Mouse (Mus musculus) thymus, adult 2 months (tissue): ENCODE data around the gene Sept9.

Experiments
- CTCF ChIP-seq: fragments of 200-500 bp; IDR thresholded peaks from 2 replicates; pipeline ENCODE4 v1.5.1; 2012; ENCODE audit warnings: mild to moderate bottlenecking, control low read depth, low read length, moderate library complexity, borderline replicate concordance; ENCODE audit not compliant: control insufficient read depth, poor library complexity, insufficient read depth; ENCODE audit errors: extremely low read depth
- POLR2A ChIP-seq: fragments of 200-500 bp; IDR thresholded peaks from 2 replicates; pipeline ENCODE4 v1.6.1; 2012; ENCODE audit warnings: mild to moderate bottlenecking, low read length, control low read depth, moderate library complexity; ENCODE audit not compliant: control insufficient read depth, poor library complexity, insufficient read depth; ENCODE audit errors: extremely low read depth

DNA sequence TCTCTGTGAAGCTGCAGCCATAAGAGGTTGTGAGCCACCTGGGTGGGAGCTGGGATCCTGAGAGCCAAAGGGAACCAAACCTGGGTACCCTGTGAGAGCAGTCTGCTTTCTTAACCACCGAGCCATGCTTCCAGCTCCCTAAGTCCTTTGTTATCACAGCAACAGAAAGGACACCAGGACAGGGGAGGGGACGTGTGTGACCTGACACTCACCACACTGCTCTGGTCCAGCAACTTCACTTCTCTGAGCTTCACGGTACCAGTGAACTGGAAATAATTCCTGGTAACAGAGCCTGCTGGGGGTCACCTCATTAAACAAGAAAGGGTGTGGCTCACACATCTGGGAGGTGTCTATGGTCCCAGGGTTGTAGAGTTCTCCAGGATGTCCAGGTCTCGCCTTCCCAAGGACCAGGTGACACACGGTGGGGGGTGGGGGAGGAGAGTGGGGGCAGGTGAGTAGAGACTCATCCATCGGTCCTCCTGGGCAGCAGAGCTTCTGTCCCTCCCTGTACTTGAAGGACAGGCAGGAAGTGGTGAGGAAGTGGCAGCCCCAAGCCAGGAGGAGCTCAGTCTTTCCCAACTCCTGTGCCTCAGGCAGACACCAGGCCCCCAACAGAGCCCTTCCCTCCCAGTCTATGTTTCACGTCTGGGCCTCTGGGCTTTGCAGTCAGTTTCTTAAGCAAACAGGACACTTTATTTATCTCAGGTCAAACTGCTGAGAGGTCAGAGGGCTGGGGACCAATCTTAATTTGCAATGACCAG lies 191.5 kb downstream of the Sept9 start:
- TF ChIP-seq CTCF = no peak
- TF ChIP-seq POLR2A = no peak
